Mouse (Mus musculus) limb, embryonic 12.5 days (tissue): ENCODE measurements around the gene Rfk. TPM values are rescaled to one million over a fixed set of nuclear protein-coding genes. Genes with fewer than 3 reads are reported as not detected.

Source experiments
- polyA plus RNA-seq: library from polyadenylated mRNA; unstranded; fragments of >200 nt; fragmentation: Nextera tagmentation; extraction: Ambion mirVana; gene quantifications from 2 replicates; pipeline ENCODE4 v1.2.1, GENCODE M21; 2016

The Rfk gene
- polyA plus RNA-seq, 1 experiment from 2014 or later: 83.7 TPM

Other genes starting within 250 kb of the Rfk start
- 5.2 and 5.3 TPM in 2 replicates for gene Gcnt1, start 21.2 kb upstream of the Rfk start, polyA plus RNA-seq